Mouse (Mus musculus): ENCODE results near the gene Ceacam19. TPM values are rescaled to one million over a fixed set of nuclear protein-coding genes. Genes with fewer than 3 reads are reported as not detected.

The Ceacam19 gene
- total RNA-seq, 2 experiments from 2014 or later: not detected

DNA sequence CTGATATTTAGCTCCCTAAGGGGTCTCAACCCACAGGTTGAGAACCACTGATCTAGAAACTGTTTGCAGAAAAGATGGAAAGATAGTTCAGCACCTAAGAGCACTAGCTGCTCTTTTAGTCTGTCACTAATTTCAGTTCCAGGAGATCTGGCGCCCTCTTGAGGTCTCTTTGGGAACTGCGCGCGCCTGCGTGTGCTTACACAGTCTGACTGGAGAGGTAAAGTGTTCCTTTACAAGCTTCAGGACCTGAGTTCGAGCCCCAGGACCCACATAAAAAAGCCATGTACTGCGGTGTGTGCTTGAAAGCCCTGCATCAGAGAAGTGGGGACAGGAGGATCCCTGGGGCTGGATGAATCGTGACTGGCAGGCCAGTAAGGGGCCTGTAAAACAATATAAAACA, 2.1 kb upstream of the Ceacam19 start:
- DNase-seq (ENCODE audit: low spot score in 2 of 2): peak; percentile 59 to 60

DNA sequence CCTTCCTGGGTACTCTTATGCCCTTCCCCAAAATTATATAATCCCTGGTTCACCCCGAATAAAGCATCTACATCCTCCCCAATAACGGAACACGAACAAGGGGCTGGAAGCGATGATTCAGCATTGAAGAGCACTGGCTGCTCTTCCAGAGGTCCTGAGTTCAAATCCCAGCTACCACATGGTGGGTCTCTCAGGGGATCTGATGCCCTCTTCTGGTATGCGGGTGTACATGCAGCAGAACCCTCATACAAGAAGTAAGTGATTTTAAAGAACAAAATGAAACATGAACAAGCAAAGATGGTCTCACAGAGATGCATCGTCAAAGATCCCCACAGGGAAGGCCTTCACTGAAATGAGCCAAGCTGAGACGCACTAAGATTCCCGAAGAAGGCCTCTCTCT, 7.0 kb downstream of the Ceacam19 start:
- no peak for DNase-seq (ENCODE audit: low spot score in 2 of 2)

DNA sequence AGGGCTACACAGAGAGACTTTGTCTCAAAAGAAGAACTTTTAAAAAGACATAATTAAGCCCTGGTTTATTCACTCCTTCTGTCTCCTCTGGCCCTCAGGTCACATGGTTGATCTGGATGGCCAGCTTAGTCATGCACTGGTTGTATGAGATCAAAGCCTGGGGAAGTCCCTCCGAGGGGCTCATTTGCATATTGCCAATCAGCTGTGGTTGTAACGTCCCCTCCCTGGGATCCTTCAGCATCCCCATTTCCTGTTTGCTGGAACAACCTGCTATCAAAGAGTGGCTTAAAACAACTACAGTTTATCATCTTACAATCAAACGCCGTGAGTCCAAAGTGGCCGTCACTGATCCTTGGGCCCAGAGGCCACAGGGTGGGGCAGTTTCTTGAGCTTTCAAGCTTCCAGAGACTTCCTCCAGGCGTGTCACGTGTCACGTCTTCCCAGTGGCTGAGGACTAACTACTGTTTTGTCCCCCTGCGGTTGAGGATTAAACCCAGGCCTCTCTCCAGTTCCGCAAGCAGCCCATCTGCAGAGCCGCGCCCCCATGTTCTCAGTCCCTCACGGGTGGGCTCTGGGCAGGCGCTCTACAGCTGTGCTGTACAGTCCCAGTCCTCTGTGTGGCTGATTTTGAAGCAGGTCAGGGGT, 10.9 kb downstream of the Ceacam19 start:
- DNase-seq (ENCODE audit: low spot score in 2 of 2): no peak

DNA sequence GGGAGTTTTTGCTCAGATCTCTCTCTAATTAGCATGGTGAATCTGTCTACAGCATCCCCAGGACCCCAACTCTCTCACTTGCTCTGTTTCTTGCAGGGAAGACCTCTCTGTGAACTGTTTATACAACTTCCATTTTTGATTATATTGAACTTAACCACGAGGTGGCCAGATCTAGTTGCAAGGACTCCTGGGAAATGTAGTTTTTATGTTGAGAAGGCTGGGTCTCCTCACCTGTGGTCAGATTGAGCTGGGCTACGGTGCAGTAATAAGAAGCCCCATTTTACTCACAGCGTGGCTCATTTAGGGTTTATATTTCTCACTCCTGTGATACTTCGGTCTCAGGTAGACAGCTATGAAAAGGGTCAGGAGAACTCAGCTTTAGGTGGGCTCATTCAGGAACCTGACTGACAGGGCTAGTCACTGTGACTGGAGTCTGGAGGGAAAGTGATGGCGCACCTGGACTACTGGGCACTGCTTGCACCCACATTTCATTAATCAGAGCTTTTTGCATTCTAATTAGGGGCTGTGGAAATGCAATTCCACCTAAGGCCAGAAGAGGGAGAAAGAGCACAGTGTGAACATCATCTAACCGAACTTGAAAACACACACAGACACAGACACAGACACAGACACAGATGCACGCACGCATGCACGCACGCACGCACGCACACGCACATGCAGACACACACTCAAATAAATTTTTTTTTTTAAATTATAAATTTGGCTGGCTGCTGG, 11.7 kb downstream of the Ceacam19 start:
- DNase-seq (ENCODE audit: low spot score in 2 of 2): peak; percentile 58 to 65

DNA sequence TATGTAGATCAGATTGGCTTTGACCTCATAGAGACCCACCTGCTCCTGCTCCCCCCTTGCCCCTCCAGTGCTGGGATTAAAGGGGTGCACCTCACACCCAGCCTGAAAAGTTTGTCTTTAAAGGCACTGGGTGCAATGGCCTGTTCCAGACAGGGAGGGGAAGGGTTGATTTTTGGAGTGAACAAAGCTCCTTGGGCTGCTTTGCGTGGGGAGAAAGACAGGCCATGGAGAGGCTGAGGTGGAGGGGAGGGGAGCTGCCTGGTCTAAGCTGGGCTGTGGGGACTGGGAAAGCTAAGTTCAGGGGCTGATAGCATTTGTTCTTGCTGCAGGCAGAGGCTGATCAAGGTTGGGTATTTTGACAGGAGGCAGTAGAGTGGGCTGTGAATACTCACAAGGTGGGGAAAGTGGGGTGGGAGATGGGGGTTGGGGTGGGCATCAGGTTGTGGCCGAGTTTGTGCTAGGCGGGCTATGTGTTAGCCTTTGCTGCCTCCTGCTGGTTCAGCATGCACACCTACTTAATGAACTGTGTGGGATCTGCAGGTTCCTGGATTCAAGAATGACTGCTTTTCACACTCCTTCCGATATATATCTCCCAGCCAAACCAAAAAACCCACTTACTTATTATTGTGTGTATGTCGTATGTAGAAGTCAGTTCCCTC, 15.7 kb downstream of the Ceacam19 start:
- DNase-seq (ENCODE audit: low spot score in 2 of 2): peak in 1 of 2 experiments; percentile 34

DNA sequence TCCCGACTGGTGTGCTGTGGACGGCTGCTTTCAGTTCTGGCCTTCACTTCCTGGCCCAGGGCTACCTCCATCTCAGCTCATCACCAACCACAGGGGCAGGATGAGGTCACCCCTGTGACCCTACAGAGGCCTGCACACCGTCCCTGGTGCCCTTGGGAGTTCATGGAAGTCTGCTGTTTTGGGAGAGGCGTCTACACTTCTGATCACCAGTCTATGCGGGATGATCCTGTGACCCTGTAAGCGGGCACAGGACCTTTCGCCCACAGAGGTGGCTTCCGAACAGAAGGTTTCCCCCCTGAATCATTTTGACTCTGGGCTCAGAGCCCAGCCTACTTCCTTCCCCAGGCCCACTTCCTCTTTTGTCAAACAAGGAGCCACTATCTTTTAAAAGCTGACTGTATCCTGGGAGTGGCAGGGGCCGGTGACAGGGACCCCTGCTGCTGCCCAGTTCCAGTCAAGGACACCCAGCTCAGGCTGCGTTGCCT, 16.6 kb downstream of the Ceacam19 start:
- no peak for DNase-seq (ENCODE audit: low spot score in 2 of 2)

DNA sequence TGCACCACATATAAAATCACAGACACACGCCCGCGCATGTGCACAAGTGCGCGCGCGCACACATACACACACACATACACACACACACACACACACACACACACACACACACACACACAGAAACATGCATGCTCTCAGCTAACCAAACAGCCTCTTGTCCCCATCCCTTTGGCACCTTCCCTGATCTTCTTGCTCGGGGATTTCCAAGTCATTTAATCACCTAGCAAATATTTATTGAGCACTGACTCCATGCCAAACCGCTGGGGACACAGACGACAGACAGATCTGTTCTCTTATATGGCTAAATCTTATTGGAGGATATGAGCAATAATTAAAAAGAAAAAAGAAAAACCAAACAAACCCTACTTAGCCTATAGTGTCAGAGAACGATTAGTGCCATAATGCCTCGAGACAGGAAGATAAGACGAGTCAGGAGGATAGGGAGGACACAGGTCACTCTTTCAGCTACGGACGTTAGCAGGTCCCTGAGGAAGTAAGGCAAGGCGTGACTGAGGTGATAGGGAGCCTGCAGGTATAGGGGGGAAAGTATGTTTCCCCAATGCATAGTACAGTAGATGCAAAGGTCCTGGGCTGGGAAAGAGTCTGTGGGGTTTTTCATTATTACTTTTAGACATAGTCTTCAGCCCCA, 19.9 kb downstream of the Ceacam19 start:
- DNase-seq (ENCODE audit: low spot score in 2 of 2): no peak

DNA sequence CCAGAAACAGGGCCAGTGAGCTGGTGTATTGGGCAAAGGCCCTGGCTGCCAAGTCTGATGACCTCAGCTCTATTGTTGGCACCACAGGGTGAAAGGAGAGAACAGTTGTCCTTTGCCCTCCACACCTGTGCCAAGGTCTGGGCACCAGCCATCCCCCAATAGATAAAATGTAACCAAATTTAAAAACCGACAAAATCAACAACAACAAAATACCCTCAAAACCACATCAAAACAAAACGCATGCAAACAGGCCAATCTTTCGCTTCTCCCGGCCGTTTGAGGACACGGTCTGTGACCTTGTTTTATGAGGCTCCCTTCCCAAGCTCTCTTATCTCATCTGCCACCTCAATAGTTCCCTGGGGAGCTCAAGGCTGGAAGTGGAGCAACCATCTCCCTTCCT, 21.3 kb downstream of the Ceacam19 start:
- DNase-seq (ENCODE audit: low spot score in 2 of 2): no peak

DNA sequence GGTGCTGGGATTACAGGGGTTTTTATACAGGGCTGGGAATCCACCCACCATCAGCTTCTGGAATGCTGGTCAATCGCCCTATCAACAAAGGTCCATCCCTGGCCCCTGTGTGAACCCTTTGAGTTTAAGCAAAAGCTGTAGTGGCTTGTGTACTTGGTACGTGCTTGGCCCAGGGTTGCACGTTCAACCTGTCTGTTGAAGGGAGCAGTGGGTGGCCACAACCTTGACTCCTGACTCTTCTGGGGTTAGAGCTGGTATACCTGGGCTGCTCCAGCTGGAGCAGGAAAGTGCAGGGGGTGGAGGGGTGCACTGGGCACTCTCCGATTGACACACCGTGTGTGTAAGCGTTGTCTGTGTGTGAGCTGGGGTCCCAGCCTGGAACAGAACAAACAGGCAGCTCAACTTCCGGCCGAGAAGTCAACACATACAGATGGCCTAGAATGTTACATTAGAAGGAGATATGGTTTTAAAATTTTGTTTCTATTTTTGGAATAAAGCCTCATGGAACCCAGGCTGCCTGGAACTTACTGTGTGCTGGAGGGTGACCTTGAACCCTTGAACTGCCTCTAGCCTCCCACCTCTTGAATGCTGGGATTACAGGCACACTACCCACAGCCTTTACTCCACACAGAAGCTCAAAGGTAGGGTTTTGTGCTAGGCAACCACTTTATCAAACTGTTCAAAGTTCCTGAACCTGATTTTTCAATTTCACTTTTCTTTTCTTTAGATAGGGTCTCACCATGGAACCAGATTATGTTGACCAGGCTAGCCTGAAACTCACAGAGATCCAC, 22.3 kb downstream of the Ceacam19 start:
- no peak for DNase-seq (ENCODE audit: low spot score in 2 of 2)

DNA sequence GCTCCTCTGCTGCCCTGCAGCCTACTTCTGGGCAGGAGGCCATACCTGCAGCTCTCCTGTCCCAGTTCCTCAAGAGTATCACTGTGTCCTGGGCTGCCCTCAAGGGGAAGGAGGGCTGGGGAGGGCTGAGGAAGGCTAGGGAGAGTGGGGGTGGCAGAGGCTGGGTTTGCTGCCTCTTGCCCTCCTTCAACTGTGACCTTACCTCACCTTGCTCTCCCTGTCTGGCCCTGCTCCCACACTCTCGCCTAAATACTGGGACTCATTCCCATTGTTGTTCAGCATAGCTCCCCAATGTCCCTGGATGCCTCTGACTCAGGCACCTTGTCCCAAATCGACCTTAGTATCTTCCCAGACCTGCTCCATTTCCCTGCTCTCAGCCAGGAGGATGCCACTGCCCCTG, 23.5 kb downstream of the Ceacam19 start:
- no peak for DNase-seq (ENCODE audit: low spot score in 2 of 2)

DNA sequence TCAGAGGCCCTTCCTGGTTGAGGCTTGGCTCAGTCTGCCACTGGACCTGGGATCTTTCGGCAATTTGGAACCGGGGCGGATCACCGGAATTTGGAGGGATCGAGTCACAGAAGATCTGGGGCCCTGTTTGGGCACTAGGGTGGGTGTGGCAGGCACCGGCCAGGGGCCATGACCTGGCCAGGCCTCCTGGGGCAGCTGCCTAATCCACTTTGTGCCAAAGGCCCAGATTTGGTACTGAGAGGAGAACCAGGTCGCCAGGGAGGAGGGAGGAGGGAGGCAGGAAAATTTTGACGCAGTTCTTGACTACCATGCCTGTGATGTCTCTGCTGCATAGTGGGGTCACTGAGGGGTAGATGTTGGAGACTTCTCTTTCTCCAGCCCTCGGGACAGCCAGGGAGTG, 26.6 kb downstream of the Ceacam19 start, which contains the start of gene Ceacam16:
TSS of gene Ceacam16 (minus strand) at position 101 of the 400 bp plus-strand sequence.
- no peak for DNase-seq (ENCODE audit: low spot score in 2 of 2)

DNA sequence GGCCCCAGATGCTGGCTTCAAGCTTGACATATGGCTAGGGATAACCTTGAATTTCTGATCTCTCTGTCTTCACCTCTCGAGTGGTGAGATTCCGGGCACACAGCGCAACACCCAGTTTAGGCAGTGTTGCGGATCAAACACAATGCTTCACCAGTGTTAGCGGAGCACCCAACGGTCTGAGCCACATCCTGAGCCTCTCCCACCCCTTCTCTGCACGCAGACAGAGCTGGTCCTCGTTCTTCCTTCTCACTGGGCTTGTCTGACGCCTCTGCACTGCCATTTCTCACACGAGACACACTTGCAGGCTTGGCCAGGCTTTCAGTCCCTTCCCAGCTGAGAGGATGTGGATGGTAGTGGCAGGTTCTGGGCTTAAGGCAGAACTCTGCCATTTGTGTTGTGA, 28.0 kb downstream of the Ceacam19 start:
- DNase-seq (ENCODE audit: low spot score in 2 of 2): no peak

DNA sequence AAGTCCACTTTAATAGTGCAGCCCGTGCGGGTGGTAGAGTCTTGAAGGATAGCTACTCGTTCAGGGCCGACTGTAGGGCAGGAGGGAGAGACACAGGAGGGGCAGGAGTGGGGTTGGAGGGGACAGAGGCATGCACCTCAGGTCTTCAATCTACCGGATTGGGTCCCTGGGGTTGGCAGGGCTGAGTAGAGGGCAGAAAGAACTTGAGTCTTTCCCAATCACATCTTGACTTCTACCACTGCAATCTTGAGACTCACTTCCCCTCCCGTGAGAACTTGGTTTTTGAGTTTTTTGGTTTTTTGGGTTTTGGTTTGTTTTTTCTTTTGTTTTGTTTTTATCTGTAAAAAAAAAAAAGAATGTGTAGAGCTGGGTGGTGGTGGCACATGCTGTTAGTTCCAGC, 31.5 kb downstream of the Ceacam19 start:
- DNase-seq (ENCODE audit: low spot score in 2 of 2): no peak

DNA sequence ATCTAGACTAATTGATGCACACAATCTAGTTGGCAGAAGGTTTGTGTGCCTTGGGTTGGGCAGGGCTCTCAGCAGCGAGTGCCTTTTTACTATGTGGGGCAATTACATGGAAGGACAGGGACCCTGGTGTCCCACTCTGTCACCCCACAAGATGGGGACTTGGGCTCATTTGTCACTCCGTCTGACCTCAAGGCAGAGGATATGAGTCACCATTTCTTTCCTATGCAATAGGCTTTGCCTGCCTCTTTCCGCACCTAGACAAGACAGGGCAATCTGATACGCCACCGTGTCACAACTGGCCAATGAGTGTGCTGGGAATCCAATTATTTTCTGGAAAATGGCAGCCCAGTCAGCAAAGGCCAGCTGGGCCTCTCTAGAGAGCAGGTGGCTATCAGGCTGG, 32.1 kb downstream of the Ceacam19 start:
- no peak for DNase-seq (ENCODE audit: low spot score in 2 of 2)

DNA sequence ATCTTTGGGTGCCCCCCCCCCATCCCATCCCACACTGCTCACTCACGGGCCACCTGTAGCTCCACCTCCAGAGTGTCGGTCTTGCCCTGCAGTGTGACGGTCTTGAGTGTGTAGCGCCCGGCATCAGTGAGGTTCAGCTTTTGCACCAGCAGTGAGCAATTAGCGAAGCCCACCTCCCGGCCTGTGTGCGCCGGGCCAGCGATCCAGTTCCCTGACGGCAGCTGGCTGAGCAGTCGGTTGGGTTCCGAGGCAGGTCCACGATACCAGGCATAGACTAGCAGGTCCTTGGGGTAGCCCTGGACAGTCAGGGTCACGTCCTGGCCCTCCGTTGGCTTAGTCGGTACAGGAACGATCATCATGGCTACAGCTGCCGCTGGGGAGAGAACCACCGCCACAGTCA, 34.2 kb downstream of the Ceacam19 start:
- DNase-seq (ENCODE audit: low spot score in 2 of 2): no peak

DNA sequence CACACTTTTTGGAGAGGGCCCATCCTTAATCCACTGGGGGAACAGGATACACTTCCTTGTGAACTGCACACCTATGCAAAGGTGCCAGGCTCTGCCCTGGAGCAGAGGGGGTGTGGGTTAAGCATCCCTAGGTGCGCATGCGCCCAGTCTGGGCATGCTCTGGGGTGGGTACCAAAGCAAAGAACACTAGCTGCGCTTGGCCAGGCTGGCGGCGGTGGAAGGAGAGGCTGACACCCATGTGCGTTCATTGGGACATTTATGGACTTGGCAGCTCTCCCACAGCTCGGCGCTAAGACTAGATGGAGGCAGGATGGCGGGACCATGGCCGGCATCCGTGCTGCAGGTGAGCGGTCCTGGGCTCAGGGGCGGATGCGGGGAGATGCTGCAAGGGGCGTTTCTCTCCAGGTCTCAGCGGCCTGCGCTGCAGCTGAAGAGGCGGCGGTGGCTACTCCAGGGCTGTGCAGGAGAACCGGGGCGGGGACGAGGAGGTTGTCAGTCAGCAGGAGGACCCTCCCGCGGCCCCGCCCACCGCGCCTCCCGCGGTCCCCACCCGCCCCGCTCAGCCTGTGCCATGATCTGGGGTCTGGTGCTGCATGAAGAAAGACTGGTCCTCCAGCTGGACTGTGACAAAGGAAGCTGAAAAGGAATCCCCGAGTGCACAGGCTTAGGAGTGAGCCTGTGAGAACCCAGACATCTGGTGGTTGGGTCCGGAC, 35.8 kb downstream of the Ceacam19 start, which contains the start of gene Gm19345:
TSS of gene Gm19345 (plus strand) at position 146 of the 713 bp plus-strand sequence.
- DNase-seq (ENCODE audit: low spot score in 2 of 2): peak; percentile 29 to 54

DNA sequence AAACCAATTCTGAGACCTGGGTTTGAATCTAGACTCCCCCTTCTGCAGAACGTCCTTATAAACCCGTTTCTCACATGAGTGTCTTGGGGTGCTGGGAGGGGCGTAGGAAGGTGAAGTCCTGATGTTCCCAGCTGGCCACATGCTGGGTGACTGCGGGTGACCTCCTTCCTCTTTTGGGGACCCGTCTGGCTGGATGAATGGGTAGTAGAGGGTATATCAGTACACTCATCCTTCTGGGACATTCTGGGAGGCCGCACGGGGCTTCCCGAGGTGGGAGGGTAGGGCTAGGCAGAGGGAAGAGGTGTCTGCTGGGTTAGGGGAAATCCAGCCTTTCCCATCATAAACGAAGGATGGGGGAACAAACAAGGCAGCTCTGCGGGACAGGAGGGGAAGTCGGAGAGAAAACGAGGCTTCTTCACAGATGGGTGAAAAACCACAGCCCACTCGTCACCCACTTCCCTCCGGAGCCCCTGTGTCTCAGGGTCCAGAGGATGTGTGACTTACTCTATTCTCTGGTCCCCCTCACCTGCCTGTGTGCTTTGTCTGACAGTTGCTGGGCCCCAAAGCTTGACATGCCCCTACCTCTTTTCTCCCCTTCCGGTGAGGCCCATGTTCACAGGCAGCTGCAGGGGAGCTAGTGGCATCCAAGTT, 43.1 kb downstream of the Ceacam19 start:
- no peak for DNase-seq (ENCODE audit: low spot score in 2 of 2)

DNA sequence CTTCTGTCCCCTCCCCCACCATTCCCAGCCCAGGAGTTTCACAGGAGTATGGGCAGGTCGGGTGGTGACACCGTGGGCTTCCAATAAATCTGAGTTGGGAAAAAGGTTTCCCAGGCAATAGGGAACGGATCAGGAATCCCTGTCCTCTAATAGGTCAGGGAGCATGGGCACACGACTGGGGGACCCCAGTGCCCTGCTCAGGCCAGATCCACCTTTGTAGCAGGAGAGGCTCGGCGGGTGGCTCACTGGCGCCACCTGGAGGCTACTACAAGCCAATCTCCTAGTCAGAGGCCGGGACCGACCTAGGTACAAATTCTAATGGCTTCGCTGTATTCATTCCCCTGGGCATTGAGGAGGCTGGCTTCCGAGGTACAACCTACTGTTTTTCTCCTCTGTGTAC, 44.2 kb downstream of the Ceacam19 start:
- peak; percentile 67 to 70 for DNase-seq (ENCODE audit: low spot score in 2 of 2)

DNA sequence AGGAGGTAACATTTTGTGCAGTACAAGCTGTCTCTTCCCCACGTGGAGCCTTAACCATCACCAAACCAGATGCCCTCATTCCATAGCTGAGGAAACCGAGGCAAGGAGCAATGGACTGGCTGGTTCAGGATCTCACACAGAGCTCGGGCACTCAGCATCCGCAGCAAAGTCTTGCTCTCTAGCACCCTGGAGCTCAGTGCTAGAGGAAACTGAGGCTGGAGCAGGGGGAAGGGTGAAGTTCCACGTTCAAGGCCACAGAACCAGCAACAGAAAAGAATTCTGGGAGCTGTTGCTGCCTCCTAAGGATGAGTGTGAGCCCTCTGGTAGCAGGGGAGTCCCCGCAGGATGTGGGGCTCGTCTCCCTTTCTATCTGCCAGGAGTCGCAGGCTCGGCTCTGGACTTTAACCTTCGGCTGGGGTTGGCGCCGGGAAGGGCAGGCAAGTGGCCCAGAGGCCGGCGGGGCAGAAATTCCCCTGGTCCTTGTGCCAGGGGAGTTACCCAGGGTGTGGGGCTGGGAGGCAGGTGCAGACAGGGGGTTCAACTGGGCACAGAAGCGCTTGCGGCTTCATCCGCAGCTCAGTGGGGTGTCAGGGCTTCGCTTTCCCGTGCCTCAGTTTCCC, 44.8 kb downstream of the Ceacam19 start:
- DNase-seq (ENCODE audit: low spot score in 2 of 2): no peak
